Mouse (Mus musculus) cortical plate, adult 2 months (tissue): ENCODE results near the gene Lmntd1. TPM values are rescaled to one million over a fixed set of nuclear protein-coding genes. Genes with fewer than 3 reads are reported as not detected.

Experiments
- H3K27ac ChIP-seq: fragments of 200-500 bp; 2 replicates; pipeline ENCODE4 v1.5.1; 2012; ENCODE audit warnings: low read length, control low read depth, inconsistent platforms; ENCODE audit not compliant: insufficient read depth
- H3K4me1 ChIP-seq: fragments of 200-500 bp; 2 replicates; pipeline ENCODE4 v1.6.1; 2011; ENCODE audit warnings: low read length; ENCODE audit not compliant: control insufficient read depth, insufficient read depth
- H3K4me3 ChIP-seq: fragments of 200-500 bp; 2 replicates; pipeline ENCODE4 v1.5.1; 2011; ENCODE audit warnings: mild to moderate bottlenecking, low read length, control low read depth; ENCODE audit not compliant: insufficient read depth
- CTCF ChIP-seq: fragments of 200-500 bp; IDR thresholded peaks from 2 replicates; pipeline ENCODE4 v1.5.1; 2011; ENCODE audit warnings: mild to moderate bottlenecking, control low read depth, low read length; ENCODE audit not compliant: insufficient read depth; ENCODE audit errors: extremely low read depth
- POLR2A ChIP-seq: fragments of 200-500 bp; IDR thresholded peaks from 2 replicates; pipeline ENCODE4 v1.6.1; 2011; ENCODE audit warnings: mild to moderate bottlenecking, low read length, control low read depth; ENCODE audit not compliant: insufficient read depth; ENCODE audit errors: extremely low read depth
- polyA plus RNA-seq: library from polyadenylated mRNA; depleted of rRNA; stranded (reverse); fragments of >200 nt; gene quantifications from 2 replicates; pipeline ENCODE4 v1.2.3, GENCODE M21; 2012

The Lmntd1 gene
- polyA plus RNA-seq, 1 experiment, result 1.0 TPM

DNA sequence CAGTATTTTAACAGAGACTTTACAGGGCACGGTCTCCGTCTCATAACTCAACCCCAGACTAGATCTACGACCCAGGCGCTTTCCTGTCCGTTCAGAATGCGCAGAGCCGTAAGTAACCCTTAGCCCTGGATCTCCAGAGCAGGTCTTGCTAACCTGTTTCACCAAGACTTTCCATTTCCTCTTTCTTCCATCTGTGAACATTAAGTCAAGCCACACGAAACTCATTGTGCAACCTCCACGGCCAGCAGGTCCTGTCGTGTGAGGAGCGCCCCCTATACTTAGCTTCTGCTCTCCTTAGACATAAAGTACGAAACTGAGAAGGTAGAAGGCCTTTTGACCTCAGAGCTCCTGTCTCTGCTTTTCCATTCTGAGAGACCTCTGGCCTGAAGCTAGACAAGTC is 105.3 kb downstream of the Lmntd1 start:
- no peak overlapping the region for H3K4me3 ChIP-seq
- TF ChIP-seq CTCF (no peak), POLR2A (no peak)
- H3K27ac ChIP-seq, result no peak overlapping the region
- H3K4me1 ChIP-seq, result no peaks in the 10 kb centered on the region

DNA sequence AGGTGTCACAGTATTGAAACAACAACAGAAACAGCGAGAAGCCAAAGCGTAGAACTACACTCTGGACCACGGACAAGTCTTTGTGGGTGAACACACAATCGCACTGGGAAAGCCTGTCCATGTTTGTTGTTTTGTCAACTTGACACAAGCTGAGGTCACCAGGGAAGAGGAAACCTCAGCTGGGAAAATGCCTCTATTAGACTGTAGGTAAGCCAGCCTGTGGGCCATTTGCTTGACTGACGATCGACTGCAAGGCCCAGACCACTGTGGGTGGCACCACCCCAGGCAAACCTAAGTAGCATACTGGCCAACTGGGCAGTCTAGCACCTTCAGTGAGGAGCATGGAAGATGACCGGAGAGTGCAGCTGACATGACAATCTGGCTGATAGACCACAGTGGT is 112.4 kb downstream of the Lmntd1 start:
- H3K27ac ChIP-seq, result no peak overlapping the region
- TF ChIP-seq CTCF (no peak), POLR2A (no peak)
- H3K4me1 ChIP-seq, result no peaks in the 10 kb centered on the region; the same call in 1 of the 2 replicates

DNA sequence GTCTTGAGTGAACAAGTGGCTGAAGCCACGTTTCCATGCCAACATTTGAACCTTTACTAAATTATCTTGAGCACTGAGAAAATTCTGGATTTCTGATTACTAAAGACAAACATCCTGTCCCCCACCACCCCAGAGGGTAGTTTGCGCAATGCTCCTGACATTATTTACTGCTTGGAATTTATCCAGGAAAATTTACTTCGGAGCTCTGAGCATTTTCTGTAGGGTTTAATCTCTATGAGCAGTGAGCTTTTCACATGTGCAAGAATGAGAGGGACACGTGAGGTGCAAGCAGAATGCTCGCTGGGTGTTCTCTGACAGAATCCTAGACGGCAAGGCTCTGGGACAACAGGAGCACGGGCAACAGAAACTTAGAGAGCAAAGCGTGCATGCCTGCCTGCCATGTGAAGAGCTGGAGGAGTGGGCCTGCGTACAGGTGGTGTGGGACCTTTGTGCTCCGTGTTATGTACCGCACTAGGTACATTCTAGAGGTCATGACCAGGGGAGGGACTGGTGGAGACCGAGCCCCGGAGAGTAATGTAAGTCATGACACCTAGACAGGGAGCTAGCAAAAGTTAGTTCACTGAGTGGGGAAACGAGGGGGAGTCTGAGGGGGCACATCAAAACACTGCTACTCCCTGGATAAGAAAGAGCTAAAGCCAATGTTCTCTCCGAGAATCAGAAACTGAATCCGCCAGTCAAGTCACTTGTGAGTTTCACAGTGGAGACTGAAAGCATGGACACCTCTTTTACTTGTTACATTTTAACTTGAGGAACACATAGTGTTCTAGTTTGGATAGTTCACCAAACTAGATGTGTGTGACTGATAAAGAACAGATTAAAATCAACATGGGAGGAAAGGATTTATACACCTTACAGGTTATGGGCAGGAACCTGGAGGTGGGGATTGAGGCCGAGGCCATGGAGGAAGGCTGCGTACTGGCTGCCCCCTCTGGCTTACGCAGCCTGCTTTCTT is 114.3 kb downstream of the Lmntd1 start:
- Histone ChIP-seq H3K4me1 (no peaks in the 10 kb centered on the region; the same call in 1 of the 2 replicates), H3K27ac (no peak overlapping the region), H3K4me3 (no peak overlapping the region)
- no peak for TF ChIP-seq POLR2A

More for the DNA sequence above, 112.4 kb downstream of the Lmntd1 start:
- no peak overlapping the region for H3K4me3 ChIP-seq

DNA sequence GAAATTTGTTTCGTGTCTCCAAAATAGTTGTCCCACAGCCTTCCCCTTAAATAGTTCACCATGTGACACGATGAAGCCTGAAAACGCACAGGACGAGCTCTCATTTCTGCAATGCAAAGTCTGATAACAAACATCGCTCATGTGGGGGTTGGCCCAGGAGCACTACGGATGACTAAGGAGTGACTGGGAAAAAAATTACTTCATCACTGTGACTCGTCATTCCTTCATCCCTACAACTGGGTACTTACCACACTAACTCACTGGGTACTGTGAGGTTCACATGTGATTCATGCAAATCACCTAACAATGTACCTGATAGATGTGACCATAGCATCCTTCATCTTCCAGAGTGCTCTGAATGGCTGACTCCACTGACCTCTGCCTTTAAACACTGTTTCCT is 118.4 kb downstream of the Lmntd1 start:
- TF ChIP-seq CTCF (no peak), POLR2A (no peak)
- no peak overlapping the region for H3K27ac ChIP-seq
- H3K4me1 ChIP-seq, result no peaks in the 10 kb centered on the region; the same call in 1 of the 2 replicates
- H3K4me3 ChIP-seq, result no peak overlapping the region

DNA sequence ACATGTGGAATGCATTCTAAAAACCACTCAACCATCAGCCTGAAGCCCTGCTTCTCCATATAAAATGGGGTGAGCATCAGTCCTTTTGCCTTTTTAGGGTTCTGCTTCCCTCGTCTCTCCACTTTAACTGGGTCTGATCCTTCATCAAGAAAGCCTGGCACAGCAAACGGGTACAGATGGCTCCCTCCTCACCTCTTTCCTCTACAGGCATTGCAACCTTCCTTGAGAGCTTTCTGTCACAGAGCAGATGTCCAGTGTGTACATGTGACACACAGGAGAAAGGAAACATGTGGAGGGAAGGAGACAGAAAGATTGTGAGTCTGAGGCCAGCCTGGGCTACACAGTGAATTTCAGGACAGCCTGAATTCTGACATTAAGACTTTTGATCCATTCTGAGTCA is 125.9 kb downstream of the Lmntd1 start:
- TF ChIP-seq CTCF, result no peak
- TF ChIP-seq POLR2A, result no peak

DNA sequence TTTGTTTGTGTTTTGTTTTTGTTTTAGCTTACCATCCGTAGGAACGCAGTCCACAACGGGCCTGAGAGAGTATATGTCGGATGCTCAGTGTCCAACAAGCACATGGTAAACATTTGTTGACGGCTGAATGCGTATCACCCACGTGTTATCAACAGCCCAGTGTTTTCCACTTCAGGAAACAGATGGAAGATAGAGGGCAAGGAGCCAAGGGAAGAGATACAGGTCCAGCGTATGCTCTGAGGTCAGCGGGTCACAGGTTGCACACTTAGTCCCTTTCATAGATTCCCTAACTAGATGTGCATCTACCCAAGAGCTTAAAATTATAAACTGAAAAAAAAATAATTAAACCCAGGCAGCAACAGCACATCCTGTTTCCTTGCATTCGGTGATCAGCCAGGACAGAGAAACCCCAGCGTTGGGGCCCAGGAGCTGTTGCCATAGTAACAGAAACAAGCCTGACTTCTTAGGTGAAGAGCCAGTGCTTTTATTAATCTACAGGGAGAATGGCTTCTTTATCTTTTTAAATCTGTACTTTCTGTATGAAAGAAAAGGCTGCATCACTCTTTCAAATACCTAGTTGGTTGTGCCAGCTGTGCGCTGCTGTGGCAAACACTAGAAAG is 128.0 kb downstream of the Lmntd1 start:
- no peak for TF ChIP-seq CTCF
- no peak for TF ChIP-seq POLR2A
- Histone ChIP-seq H3K27ac (no peak overlapping the region), H3K4me1 (0 out of 2 replicates have a peak, but pooled peaks cover 1% of the 10 kb centered on the region), H3K4me3 (no peak overlapping the region)

More for the DNA sequence above, 125.9 kb downstream of the Lmntd1 start:
- H3K4me1 ChIP-seq, result 0 out of 2 replicates have a peak, but pooled peaks cover 1% of the 10 kb centered on the region
- H3K27ac ChIP-seq, result no peak overlapping the region
- H3K4me3 ChIP-seq, result no peak overlapping the region

DNA sequence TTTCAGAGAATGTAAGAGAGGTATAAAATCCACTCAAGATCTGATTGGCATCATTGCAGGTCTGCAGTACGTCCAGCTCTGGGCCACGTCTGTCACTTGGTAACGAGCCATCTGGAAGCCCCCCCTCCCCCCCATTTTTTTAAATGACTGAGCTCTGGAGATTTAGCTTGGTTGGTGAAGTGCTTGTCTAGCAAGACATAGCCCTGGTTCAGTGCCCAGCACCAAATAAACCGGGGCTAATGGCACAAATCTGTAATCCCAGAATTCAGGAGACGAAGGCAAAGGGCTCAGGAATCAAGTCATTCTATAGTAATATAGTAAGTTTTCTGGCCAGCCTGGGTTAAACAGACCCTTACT is 130.8 kb downstream of the Lmntd1 start:
- no peak overlapping the region for H3K4me3 ChIP-seq
- 0 out of 2 replicates have a peak, but pooled peaks cover 1% of the 10 kb centered on the region for H3K4me1 ChIP-seq
- TF ChIP-seq CTCF (no peak), POLR2A (no peak)
- H3K27ac ChIP-seq, result no peak overlapping the region

DNA sequence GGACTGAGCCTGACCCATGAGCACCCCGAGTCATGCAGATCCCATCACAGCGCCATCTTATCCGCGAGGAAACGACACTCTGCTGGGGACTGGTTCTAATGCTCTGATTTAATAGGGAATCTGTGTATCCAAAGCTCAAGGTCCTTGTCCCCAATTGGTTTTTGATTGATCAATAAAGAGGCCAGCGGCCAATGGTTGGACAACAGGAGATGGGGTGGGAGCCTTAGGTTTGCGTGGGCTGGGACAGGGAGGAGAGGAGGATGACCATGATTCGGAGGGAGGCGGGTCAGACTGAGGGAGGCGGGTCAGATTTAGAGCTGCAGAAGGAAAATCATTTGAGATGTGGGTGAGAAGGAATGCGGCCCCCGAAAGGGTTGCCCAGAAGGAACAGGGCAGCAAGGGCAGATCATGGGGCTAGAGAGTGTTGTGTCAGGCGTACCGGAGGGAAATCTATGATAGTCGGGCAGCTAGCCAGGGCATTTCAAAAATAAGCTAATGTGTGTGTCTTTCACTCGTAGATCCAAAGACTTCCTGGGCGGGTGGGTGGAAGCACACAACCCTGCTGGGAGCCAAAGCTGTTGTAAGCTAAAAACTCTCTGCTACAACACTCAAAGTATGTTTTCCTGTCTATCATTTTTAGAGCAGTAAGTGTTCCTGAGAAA is 131.3 kb downstream of the Lmntd1 start:
- Histone ChIP-seq H3K4me3 (no peak overlapping the region), H3K27ac (no peak overlapping the region), H3K4me1 (0 out of 2 replicates have a peak, but pooled peaks cover 1% of the 10 kb centered on the region)
- TF ChIP-seq CTCF (no peak), POLR2A (no peak)

DNA sequence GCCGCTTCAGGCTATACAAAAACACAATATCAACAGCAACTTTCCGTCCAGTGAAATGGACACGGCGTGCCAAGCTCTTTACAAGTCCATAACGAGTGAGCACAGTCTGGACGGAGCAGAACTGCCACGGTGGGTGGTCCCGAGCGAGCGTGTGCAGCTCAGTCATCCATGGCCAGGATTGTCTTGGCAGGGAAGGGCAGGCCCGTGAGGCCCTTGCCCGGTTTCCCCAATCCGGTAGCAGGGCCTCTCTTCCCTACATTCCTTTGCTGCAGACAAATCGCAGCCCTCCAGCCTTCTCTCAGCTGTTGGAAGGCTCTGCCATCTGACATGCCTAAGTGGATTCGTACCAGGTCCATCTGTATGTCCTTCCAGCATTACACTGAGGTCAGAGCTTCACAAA is 132.2 kb downstream of the Lmntd1 start:
- H3K4me1 ChIP-seq, result 0 out of 2 replicates have a peak, but pooled peaks cover 1% of the 10 kb centered on the region
- H3K4me3 ChIP-seq, result no peak overlapping the region
- H3K27ac ChIP-seq, result no peak overlapping the region
- TF ChIP-seq CTCF (no peak), POLR2A (no peak)

DNA sequence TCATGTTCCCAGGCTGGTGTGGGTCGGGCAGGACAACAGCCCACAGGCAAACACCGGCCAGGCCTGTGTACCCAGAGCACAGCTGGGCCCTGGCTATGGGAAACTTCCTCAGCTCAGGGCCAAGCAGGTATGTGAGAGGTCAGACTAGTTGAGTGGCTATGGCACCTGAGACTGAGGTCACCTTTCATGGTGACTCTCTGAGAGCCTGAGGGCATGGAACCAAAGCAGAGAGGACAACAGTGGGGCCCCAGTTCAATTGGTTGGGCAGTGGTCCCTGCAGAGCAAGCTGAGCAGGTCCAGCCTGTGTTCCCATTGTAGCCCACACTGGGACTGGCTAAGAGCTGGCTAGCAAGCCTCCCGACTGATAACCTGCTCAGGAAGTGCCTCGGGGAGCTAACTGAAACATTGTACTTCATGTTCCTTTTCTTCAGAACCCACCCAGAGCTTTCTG is 135.3 kb downstream of the Lmntd1 start:
- TF ChIP-seq POLR2A, result no peak
- no peak for TF ChIP-seq CTCF
- Histone ChIP-seq H3K4me1 (no peaks in the 10 kb centered on the region), H3K4me3 (no peak overlapping the region), H3K27ac (no peak overlapping the region)
